In the genomic region with DNA sequence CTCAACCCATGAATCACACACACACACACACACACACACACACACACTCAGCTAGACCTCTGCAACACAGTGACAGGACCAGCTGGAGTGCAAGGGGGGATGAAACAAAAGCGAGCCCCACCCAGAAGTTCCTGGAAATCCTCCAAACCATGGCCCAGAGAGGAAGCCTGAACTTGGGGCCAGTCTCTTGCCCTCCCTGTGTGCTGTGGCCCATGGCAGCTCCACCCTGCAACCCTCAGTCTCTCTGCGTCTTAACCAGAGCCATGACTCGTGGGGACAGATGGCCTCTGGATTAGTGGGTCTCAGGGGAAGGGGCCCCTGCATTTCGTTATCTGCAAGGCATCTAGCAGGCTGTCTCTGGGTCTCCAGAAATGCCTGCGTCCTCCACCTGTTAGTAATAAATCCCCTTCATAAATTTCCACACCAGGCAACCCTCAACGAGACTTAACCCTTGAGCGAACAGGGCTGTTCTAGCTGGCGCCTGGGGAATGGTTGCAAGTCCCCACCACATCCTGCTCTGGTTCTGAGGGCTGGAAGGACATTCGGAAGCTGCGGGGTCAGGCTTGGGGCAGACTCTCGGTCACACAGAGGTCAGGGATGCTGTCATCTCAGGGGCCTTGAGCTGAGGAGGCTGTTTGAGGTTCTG, we compare ENCODE assay signal across 9 mouse cellular contexts. TPM values are rescaled to one million over a fixed set of nuclear protein-coding genes. Genes with fewer than 3 reads are reported as not detected.
DNase-seq lines count a peak whose midpoint lies in the region; ATAC-seq and TF ChIP-seq lines count a peak whose summit lies in the region.
"Had no signal": no experiment of that assay in that cellular context is flagged by ENCODE, and none has a peak within 500 bp of the region (broad histone marks: within the 10 kb centered on the region; RNA-seq: fewer than 3 reads in every experiment).

No protein-coding gene starts in this region.

- H3K9ac ChIP-seq in kidney, postnatal 0 days (ENCODE audit: low read depth, low read length), result no peak overlapping the region
- H3K9ac ChIP-seq: hindbrain, embryonic 15.5 days had no signal

- 4% methylated on average over 11 of the region's 11 CpGs for WGBS in kidney, postnatal 0 days

- H3K4me1 ChIP-seq in kidney, postnatal 0 days (replicated peaks; ENCODE audit: insufficient read depth, low read length), result peaks cover 20% of the 10 kb centered on the region

- TF ChIP-seq CTCF in kidney, postnatal 0 days (IDR thresholded peaks at IDR 0.05; ENCODE audit: low read depth), result no peak

- H3K27me3 ChIP-seq in kidney, postnatal 0 days (ENCODE audit: insufficient read depth, low read length), result no peaks in the 10 kb centered on the region
- H3K27me3 ChIP-seq: hindbrain, embryonic 15.5 days had no signal

- no peak overlapping the region for H3K4me3 ChIP-seq in kidney, postnatal 0 days (replicated peaks; ENCODE audit: low read depth, low read length)
- H3K4me3 ChIP-seq: hindbrain, embryonic 15.5 days had no signal

- H3K9me3 ChIP-seq in kidney, postnatal 0 days (replicated peaks; ENCODE audit: low read length), result no peaks in the 10 kb centered on the region
- H3K9me3 ChIP-seq: hindbrain, embryonic 15.5 days had no signal

- peak; percentile 34 to 62 for DNase-seq in adrenal gland, adult (ENCODE audit: inconsistent age in 2 of 2, low spot score in 1 of 2)
- no peak for DNase-seq in adrenal gland, postnatal 25 days
- peak; percentile 53 for DNase-seq in ES-CJ7 (ENCODE audit: low read depth, low spot score)
- peak; percentile 51 to 55 for DNase-seq in heart, adult 9 months (ENCODE audit: low spot score in 2 of 2)
- peak; percentile 90 for DNase-seq in kidney, postnatal 0 days (ENCODE audit: low spot score)
- peak; percentile 54 for DNase-seq in naive thymus-derived CD4-positive, alpha-beta T cell, adult 2 months (ENCODE audit: low read depth)
- no peak for DNase-seq in gastrocnemius, adult 8-10 months (ENCODE audit: low spot score in 2 of 2)

- peak; percentile 52 for ATAC-seq in kidney, postnatal 0 days (replicated peaks; ENCODE audit: low FRiP score, low read depth)
- no peak for ATAC-seq in erythroblast, adult 5-6 weeks (replicated peaks; ENCODE audit: low FRiP score, poor library complexity, severe bottlenecking)

- 0 out of 2 replicates have a peak overlapping the region, but pooled peaks have one; percentile 4 for H3K4me2 ChIP-seq in kidney, postnatal 0 days (ENCODE audit: low read length)
- H3K4me2 ChIP-seq: hindbrain, embryonic 15.5 days had no signal

- peak overlapping the region; percentile 57 for H3K27ac ChIP-seq in kidney, postnatal 0 days
- H3K27ac ChIP-seq: hindbrain, embryonic 15.5 days had no signal

- no peaks in the 10 kb centered on the region for H3K36me3 ChIP-seq in kidney, postnatal 0 days (ENCODE audit: insufficient read depth, low read length)
- H3K36me3 ChIP-seq: hindbrain, embryonic 15.5 days had no signal

RNA-seq across cellular contexts. Expression of a gene that starts 24.6 kb away (rescaled TPM):
- 13.2 and 13.4 TPM in 2 replicates for total RNA-seq in adrenal gland, postnatal 25 days (2021)
- polyA plus RNA-seq in kidney, postnatal 0 days (2015; fragmentation: Nextera tagmentation; extraction: Ambion mirVana), result 5.1 and 5.8 TPM in 2 replicates
- total RNA-seq in erythroblast, adult 5-6 weeks (2015; ENCODE audit: low replicate concordance), result not detected in 2 replicates
- not detected in 2 replicates for total RNA-seq in erythroblast, adult 5-6 weeks (2017; ENCODE audit: low replicate concordance)
- 1 to 10 TPM in 3 of 4 experiments, under 1 TPM in 1; 0.92 to 2.3 (median 1.2) TPM for total RNA-seq in gastrocnemius, adult 8-10 months (2022)

Comparison
In these comparisons a context has a peak if more than half of its experiments do, and no peak if none do; other contexts are left out.
1. DNase-seq: peak in adrenal gland, adult (2 of 2), ES-CJ7 (single experiment), heart, adult 9 months (2 of 2), kidney, postnatal 0 days (single experiment) and naive thymus-derived CD4-positive, alpha-beta T cell, adult 2 months (single experiment); none in adrenal gland, postnatal 25 days (single experiment) and gastrocnemius, adult 8-10 months (0 of 2).